Mouse (Mus musculus) spleen, postnatal 10 days (tissue): ENCODE data around the gene Arhgap15.

ENCODE experiments used
- DNase-seq, 2 experiments: peaks; one replicate each; pipeline ENCODE4 v3.0.0; 2021 to 2022; ENCODE audit warnings: low spot score in 2 of 2

Gene Arhgap15

GRCm38 (mm10) chr2:44111276-44111675 is 362.7 kb downstream of the Arhgap15 start:
- no peak for DNase-seq

- DNase-seq: no peak
Observed at GRCm38 (mm10) chr2:44112990-44113798, 364.6 kb downstream of the Arhgap15 start.

- DNase-seq: no peak
Observed at GRCm38 (mm10) chr2:44114296-44114695, 365.7 kb downstream of the Arhgap15 start.

GRCm38 (mm10) chr2:44121162-44121561 is 372.5 kb downstream of the Arhgap15 start:
- DNase-seq: no peak

- DNase-seq: no peak
Observed at GRCm38 (mm10) chr2:44123246-44123645, 374.6 kb downstream of the Arhgap15 start.

GRCm38 (mm10) chr2:44124093-44124492 is 375.5 kb downstream of the Arhgap15 start:
- no peak for DNase-seq

GRCm38 (mm10) chr2:44124683-44125082 is 376.1 kb downstream of the Arhgap15 start:
- no peak for DNase-seq

- no peak for DNase-seq
Observed at GRCm38 (mm10) chr2:44126044-44126695, 377.5 kb downstream of the Arhgap15 start.

- no peak for DNase-seq
Observed at GRCm38 (mm10) chr2:44129533-44129932, 380.9 kb downstream of the Arhgap15 start.

- DNase-seq: no peak
Observed at GRCm38 (mm10) chr2:44131271-44131670, 382.6 kb downstream of the Arhgap15 start.

GRCm38 (mm10) chr2:44134796-44135195 is 386.2 kb downstream of the Arhgap15 start:
- DNase-seq: no peak

GRCm38 (mm10) chr2:44140455-44140854 is 391.8 kb downstream of the Arhgap15 start:
- DNase-seq: no peak

GRCm38 (mm10) chr2:44142152-44142551 is 393.5 kb downstream of the Arhgap15 start:
- no peak for DNase-seq

GRCm38 (mm10) chr2:44142611-44143010 is 394.0 kb downstream of the Arhgap15 start:
- no peak for DNase-seq

- no peak for DNase-seq
Observed at GRCm38 (mm10) chr2:44146124-44146981, 397.7 kb downstream of the Arhgap15 start.

- DNase-seq: no peak
Observed at GRCm38 (mm10) chr2:44147486-44147885, 398.9 kb downstream of the Arhgap15 start.

- no peak for DNase-seq
Observed at GRCm38 (mm10) chr2:44147971-44148370, 399.3 kb downstream of the Arhgap15 start.

GRCm38 (mm10) chr2:44148550-44149100 is 400.0 kb downstream of the Arhgap15 start:
- DNase-seq: no peak

- no peak for DNase-seq
Observed at GRCm38 (mm10) chr2:44152301-44152700, 403.7 kb downstream of the Arhgap15 start.

GRCm38 (mm10) chr2:44160358-44160757 is 411.7 kb downstream of the Arhgap15 start:
- DNase-seq: no peak

GRCm38 (mm10) chr2:44165789-44166188 is 417.2 kb downstream of the Arhgap15 start:
- no peak for DNase-seq

- DNase-seq: no peak
Observed at GRCm38 (mm10) chr2:44166716-44167115, 418.1 kb downstream of the Arhgap15 start.
